In genomic region chr5:18006157-18006556, GRCm38 (mm10) we compare ENCODE assay signal across 17 mouse cellular contexts. TPM values are rescaled to one million over a fixed set of nuclear protein-coding genes. Genes with fewer than 3 reads are reported as not detected.
DNase-seq lines count a peak whose midpoint lies in the region; ATAC-seq and TF ChIP-seq lines count a peak whose summit lies in the region.
"Had no signal": no experiment of that assay in that cellular context is flagged by ENCODE, and none has a peak within 500 bp of the region (broad histone marks: within the 10 kb centered on the region; RNA-seq: fewer than 3 reads in every experiment).

No protein-coding gene starts in this region.

- ATAC-seq in liver, embryonic 11.5 days (replicated peaks; ENCODE audit: low FRiP score): no peak
- ATAC-seq: activated CD4-positive, CD25-positive, alpha-beta regulatory T cell, adult 4 months had no signal

- no peak overlapping the region for H3K9ac ChIP-seq in liver, adult 2 months (ENCODE audit: low read depth, low read length)
- H3K9ac ChIP-seq in liver, embryonic 11.5 days (ENCODE audit: low read depth, low read length): no peak overlapping the region
- H3K9ac ChIP-seq: limb, embryonic 13.5 days had no signal

- intact Hi-C loops in gastrocnemius, postnatal 14 days (cut with DNase I; ENCODE audit: low total_unique reads): no loop called here

- H3K36me3 ChIP-seq in liver, adult 2 months (ENCODE audit: control insufficient read depth, insufficient read depth, low read length): no peaks in the 10 kb centered on the region
- H3K36me3 ChIP-seq in liver, embryonic 11.5 days (ENCODE audit: control insufficient read depth, insufficient read depth, low read length): no peaks in the 10 kb centered on the region
- H3K36me3 ChIP-seq: hindbrain, embryonic 10.5 days; limb, embryonic 13.5 days had no signal

- H3K27ac ChIP-seq in liver, adult 2 months (replicated peaks; ENCODE audit: insufficient read depth, low read depth, low read length): no peak overlapping the region; the same call in 1 of the 2 replicates
- no peak overlapping the region for H3K27ac ChIP-seq in liver, embryonic 11.5 days (ENCODE audit: low read depth, low read length)
- peak overlapping the region; percentile 74 for H3K27ac ChIP-seq in bone marrow macrophage, adult 2 months (ENCODE audit: insufficient read depth, low read depth, low read length)
- H3K27ac ChIP-seq: hindbrain, embryonic 10.5 days; limb, embryonic 13.5 days had no signal

- peak; percentile 14; the same call in 1 of the 2 replicates for TF ChIP-seq CTCF in liver, adult 2 months (IDR thresholded peaks at IDR 0.05; ENCODE audit: low read depth, low read length)
- no peak for TF ChIP-seq CTCF in bone marrow macrophage, adult 2 months (IDR thresholded peaks at IDR 0.05; ENCODE audit: low read depth, low read length)

- no peak for TF ChIP-seq POLR2A in liver, adult 2 months (IDR thresholded peaks at IDR 0.05; ENCODE audit: extremely low read depth, insufficient read depth, low read length)
- no peak for TF ChIP-seq POLR2A in bone marrow macrophage, adult 2 months (IDR thresholded peaks at IDR 0.05; ENCODE audit: borderline replicate concordance, low read depth, low read length)

- no peaks in the 10 kb centered on the region for H3K27me3 ChIP-seq in liver, adult 2 months (ENCODE audit: control insufficient read depth, insufficient read depth, low read length)
- H3K27me3 ChIP-seq in liver, embryonic 11.5 days (replicated peaks; ENCODE audit: control insufficient read depth, insufficient read depth, low read length): no peaks in the 10 kb centered on the region
- H3K27me3 ChIP-seq: limb, embryonic 13.5 days had no signal

- 29% methylated on average over 2 of the region's 2 CpGs for WGBS in liver, adult 2 months
- WGBS in liver, embryonic 11.5 days: 84% methylated on average over 2 of the region's 2 CpGs

- H3K9me3 ChIP-seq in liver, embryonic 11.5 days (ENCODE audit: control insufficient read depth, low read length): no peaks in the 10 kb centered on the region
- H3K9me3 ChIP-seq: hindbrain, embryonic 10.5 days; limb, embryonic 13.5 days had no signal

- peaks cover 8% of the 10 kb centered on the region for H3K4me1 ChIP-seq in liver, adult 2 months (ENCODE audit: control insufficient read depth, insufficient read depth, low read length)
- no peaks in the 10 kb centered on the region for H3K4me1 ChIP-seq in liver, embryonic 11.5 days (replicated peaks; ENCODE audit: control insufficient read depth, insufficient read depth, low read length)
- H3K4me1 ChIP-seq in bone marrow macrophage, adult 2 months (ENCODE audit: control insufficient read depth, insufficient read depth, low read length): peaks cover 25% of the 10 kb centered on the region
- H3K4me1 ChIP-seq: limb, embryonic 13.5 days had no signal

- no peak overlapping the region for H3K4me3 ChIP-seq in liver, adult 2 months (ENCODE audit: insufficient read depth, low read depth, low read length)
- H3K4me3 ChIP-seq in liver, embryonic 11.5 days (ENCODE audit: low read depth, low read length): no peak overlapping the region
- H3K4me3 ChIP-seq in bone marrow macrophage, adult 2 months (ENCODE audit: insufficient read depth, low read length): no peak overlapping the region
- H3K4me3 ChIP-seq: hindbrain, embryonic 10.5 days; limb, embryonic 13.5 days had no signal

- no peaks in the 10 kb centered on the region for H3K79me2 ChIP-seq in liver, adult 2 months (ENCODE audit: control insufficient read depth, insufficient read depth, low read length)

- DNase-seq in liver, adult 2 months (ENCODE audit: extremely low read depth, low read depth, low spot score): peak; percentile 95
- DNase-seq in liver, embryonic 11.5 days (ENCODE audit: low spot score): no peak
- DNase-seq in gastrocnemius, postnatal 14 days: peak; percentile 56
- DNase-seq in kidney, postnatal 25 days: peak; percentile 46 to 83
- DNase-seq in layer of hippocampus, adult 9-10 months (ENCODE audit: low spot score): no peak
- DNase-seq in layer of hippocampus, postnatal 10 days (ENCODE audit: low spot score in 2 of 2): no peak
- DNase-seq: layer of hippocampus, adult 9-11 months; right cerebral cortex, postnatal 4 days had no signal

- H3K4me2 ChIP-seq in liver, embryonic 11.5 days: no peak overlapping the region
- H3K4me2 ChIP-seq: limb, embryonic 13.5 days had no signal

RNA-seq across cellular contexts. Expression of gene Gnat3, which starts 43.8 kb away (rescaled TPM):
- not detected in 2 replicates for total RNA-seq in liver, adult 2 months (2014; rRNA removed)
- not detected in 2 replicates for polyA plus RNA-seq in liver, adult 2 months (2012; rRNA removed)
- polyA plus RNA-seq in liver, embryonic 11.5 days (2014; fragmentation: Nextera tagmentation; extraction: Ambion mirVana): not detected in 2 replicates
- polyA plus RNA-seq in bone marrow macrophage, adult 2 months (2012; ENCODE audit: insufficient read depth, insufficient read length, missing spikeins): 0.54 TPM in 1 of 2 replicates, not detected in the other
- under 1 TPM in 1 of 2 experiments, not detected in 1; 0.16 TPM for total RNA-seq in gastrocnemius, postnatal 14 days (2021)
- not detected for total RNA-seq in layer of hippocampus, postnatal 10 days (2021)
- total RNA-seq: ES-E14 had no signal
- polyA plus RNA-seq: activated CD4-positive, CD25-positive, alpha-beta regulatory T cell, adult 4 months; cerebellum, adult 2 months; embryonic facial prominence, embryonic 14.5 days; frontal cortex, adult 2 months; limb, embryonic 13.5 days; neural tube, embryonic 14.5 days had no signal

Comparison
In these comparisons a context has a peak if more than half of its experiments do, and no peak if none do; other contexts are left out.
1. DNase-seq: peak in liver, adult 2 months (single experiment), gastrocnemius, postnatal 14 days (single experiment) and kidney, postnatal 25 days (2 of 2); none in liver, embryonic 11.5 days (single experiment), layer of hippocampus, adult 9-10 months (single experiment) and layer of hippocampus, postnatal 10 days (0 of 2).